Mouse (Mus musculus) 416B (cell line): ENCODE data around the gene Por.

Experiments used
- DNase-seq: peaks from one replicate; pipeline ENCODE4 v3.0.0; 2011; ENCODE audit warnings: low read depth

Por gene

DNA sequence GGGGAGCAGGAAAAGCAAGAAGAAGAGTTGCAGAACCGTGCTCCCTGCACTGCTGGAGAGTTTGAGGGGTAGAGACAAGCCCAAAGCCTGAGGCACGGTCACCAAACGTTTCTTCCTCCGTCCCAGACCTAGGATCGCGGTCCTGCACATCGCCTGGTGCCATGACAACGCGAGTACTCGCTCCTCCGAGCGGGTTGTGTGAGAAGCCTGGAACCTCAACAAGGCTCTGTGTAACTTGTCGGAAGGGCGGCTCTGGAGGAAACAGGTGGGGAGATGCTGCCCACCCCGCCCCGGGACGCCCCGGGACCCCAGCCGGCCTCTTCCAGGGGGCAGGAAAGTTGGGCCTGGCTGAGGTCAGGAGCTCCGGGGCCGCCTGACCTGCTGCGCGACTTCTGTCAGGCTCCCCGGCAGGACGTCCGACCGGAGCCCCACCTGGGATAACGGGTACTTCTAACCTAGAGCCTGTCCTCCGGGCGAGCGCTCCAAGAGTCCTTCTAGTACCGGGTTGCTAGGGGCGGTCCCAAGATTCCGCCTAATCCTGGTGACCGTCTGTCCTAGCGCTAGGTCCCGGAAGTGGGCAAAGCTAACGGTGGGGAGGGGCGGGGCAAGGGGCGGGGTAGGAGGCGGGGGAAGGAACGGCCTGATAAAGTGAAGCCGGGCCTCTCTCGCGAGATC lies 108.1 kb downstream of the Por start, which contains the start of gene Styxl1:
Styxl1 (minus strand) TSS at position 590 of the 675 bp plus-strand sequence.
- DNase-seq: peak; percentile 60

GRCm38 (mm10) chr5:135778471-135779445 lies 108.9 kb downstream of the Por start, which contains the start of gene Mdh2:
Gene Mdh2 (plus strand): TSS chr5:135778480.
- DNase-seq: peak; percentile 100

GRCm38 (mm10) chr5:135780331-135780730 lies 110.5 kb downstream of the Por start:
- peak; percentile 70 for DNase-seq

GRCm38 (mm10) chr5:135782901-135783300 lies 113.1 kb downstream of the Por start:
- DNase-seq: no peak
